Mouse (Mus musculus) G1E (cell line): Measurements from ENCODE around the gene Gpr55.

Source experiments
- CTCF ChIP-seq: IDR thresholded peaks from 2 replicates; pipeline ENCODE4 v1.5.1; 2012; ENCODE audit warnings: low read depth, low read length, inconsistent platforms, mixed read lengths
- GATA1 ChIP-seq: IDR thresholded peaks from 2 replicates; pipeline ENCODE4 v1.6.1; 2012; ENCODE audit warnings: borderline replicate concordance, low read length, inconsistent platforms, mixed read lengths
- POLR2AphosphoS5 ChIP-seq: IDR thresholded peaks from 2 replicates; pipeline ENCODE4 v1.6.1; 2012; ENCODE audit warnings: low read depth, low read length, inconsistent platforms; ENCODE audit not compliant: insufficient replicate concordance
- TAL1 ChIP-seq: conservative IDR thresholded peaks from 2 replicates; pipeline ENCODE4 v1.6.1; 2012; ENCODE audit warnings: low read depth, low read length, inconsistent platforms, mixed read lengths

GRCm38 (mm10) chr1:85935148-85935852, 25.5 kb downstream of the Gpr55 start:
- TF ChIP-seq POLR2AphosphoS5 (no peak), TAL1 (no peak), CTCF (peak; percentile 88), GATA1 (no peak)
